Mouse (Mus musculus): Measurements from ENCODE around the gene Stk38l. TPM values are rescaled to one million over a fixed set of nuclear protein-coding genes. Genes with fewer than 3 reads are reported as not detected.

The Stk38l gene
- total and polyA plus RNA-seq, 3 experiments: 3.1 to 14.4 (median 13.9) TPM

DNA sequence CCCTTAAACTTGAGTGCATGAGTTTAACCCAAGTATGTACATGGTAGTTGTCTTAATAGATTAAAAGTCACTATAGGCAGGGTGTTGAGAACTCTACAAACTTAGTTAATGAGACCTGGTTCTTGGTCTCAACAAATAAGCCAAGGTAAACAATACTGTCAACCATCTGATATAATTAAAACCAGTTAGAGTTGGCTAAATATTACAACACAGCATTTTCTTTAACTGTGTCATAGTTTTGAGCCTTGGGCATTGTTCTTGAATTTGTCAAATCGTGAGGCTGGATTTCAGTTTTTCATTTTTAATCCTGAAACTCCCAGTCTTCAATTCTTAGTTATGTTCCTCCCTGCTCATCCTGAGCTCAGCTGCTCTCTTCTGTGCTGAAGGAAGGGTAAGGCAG, 6.2 kb downstream of the Stk38l start:
- Histone ChIP-seq H3K4me3 (no peak overlapping the region), H3K4me1 (ENCODE audit: control insufficient read depth, insufficient read depth, low read length) (peaks cover 12% of the 10 kb centered on the region), H3K27ac (no peak overlapping the region), H3K36me3 (ENCODE audit: control insufficient read depth, insufficient read depth, low read length) (peaks cover 31% of the 10 kb centered on the region), H3K27me3 (ENCODE audit: control insufficient read depth, insufficient read depth, low read length) (no peaks in the 10 kb centered on the region), H3K9ac (ENCODE audit: low read depth, low read length) (no peak overlapping the region), H3K79me2 (replicated peaks; ENCODE audit: control insufficient read depth, insufficient read depth, low read length) (peaks cover 15% of the 10 kb centered on the region)
- DNase-seq: no peak
- TF ChIP-seq POLR2A (IDR thresholded peaks at IDR 0.05; ENCODE audit: insufficient read depth, low read depth, low read length) (no peak), CTCF (IDR thresholded peaks at IDR 0.05) (no peak), EP300 (IDR thresholded peaks at IDR 0.05; ENCODE audit: insufficient read depth, low read depth, low read length) (no peak)
- intact Hi-C loops (cut with DNase I): no loop called here
- 63% methylated on average over 1 of the region's 1 CpGs for WGBS

- intact Hi-C loops (cut with DNase I): no loop called here
- H3K4me3 ChIP-seq: no peak overlapping the region
- peaks cover 29% of the 10 kb centered on the region for H3K36me3 ChIP-seq (ENCODE audit: control insufficient read depth, insufficient read depth, low read length)
- H3K9ac ChIP-seq (ENCODE audit: low read depth, low read length): no peak overlapping the region
- TF ChIP-seq EP300 (IDR thresholded peaks at IDR 0.05; ENCODE audit: insufficient read depth, low read depth, low read length) (no peak), CTCF (IDR thresholded peaks at IDR 0.05) (no peak), POLR2A (IDR thresholded peaks at IDR 0.05; ENCODE audit: insufficient read depth, low read depth, low read length) (no peak)
- H3K27ac ChIP-seq: no peak overlapping the region
- no peak for DNase-seq
- H3K4me1 ChIP-seq (ENCODE audit: control insufficient read depth, insufficient read depth, low read length): peaks cover 10% of the 10 kb centered on the region
- WGBS: 38% methylated on average over 2 of the region's 2 CpGs
- peaks cover 17% of the 10 kb centered on the region for H3K79me2 ChIP-seq (replicated peaks; ENCODE audit: control insufficient read depth, insufficient read depth, low read length)
- H3K27me3 ChIP-seq (ENCODE audit: control insufficient read depth, insufficient read depth, low read length): no peaks in the 10 kb centered on the region
These were observed 6.9 kb downstream of the Stk38l start for GRCm38 (mm10) chr6:146731692-146732091.

- H3K4me1 ChIP-seq (ENCODE audit: control insufficient read depth, insufficient read depth, low read length): peaks cover 14% of the 10 kb centered on the region
- intact Hi-C loops (cut with DNase I): no loop called here
- DNase-seq: no peak
- 32% methylated on average over 3 of the region's 3 CpGs for WGBS
- H3K9ac ChIP-seq (ENCODE audit: low read depth, low read length): no peak overlapping the region
- TF ChIP-seq EP300 (IDR thresholded peaks at IDR 0.05; ENCODE audit: insufficient read depth, low read depth, low read length): no peak
- TF ChIP-seq POLR2A (IDR thresholded peaks at IDR 0.05; ENCODE audit: insufficient read depth, low read depth, low read length): no peak
- no peaks in the 10 kb centered on the region for H3K27me3 ChIP-seq (ENCODE audit: control insufficient read depth, insufficient read depth, low read length)
- H3K36me3 ChIP-seq (ENCODE audit: control insufficient read depth, insufficient read depth, low read length): peaks cover 23% of the 10 kb centered on the region
- no peak overlapping the region for H3K4me3 ChIP-seq
- H3K79me2 ChIP-seq (replicated peaks; ENCODE audit: control insufficient read depth, insufficient read depth, low read length): peaks cover 15% of the 10 kb centered on the region
- no peak overlapping the region for H3K27ac ChIP-seq
These were observed 7.4 kb downstream of the Stk38l start for GRCm38 (mm10) chr6:146732232-146732631.

DNA sequence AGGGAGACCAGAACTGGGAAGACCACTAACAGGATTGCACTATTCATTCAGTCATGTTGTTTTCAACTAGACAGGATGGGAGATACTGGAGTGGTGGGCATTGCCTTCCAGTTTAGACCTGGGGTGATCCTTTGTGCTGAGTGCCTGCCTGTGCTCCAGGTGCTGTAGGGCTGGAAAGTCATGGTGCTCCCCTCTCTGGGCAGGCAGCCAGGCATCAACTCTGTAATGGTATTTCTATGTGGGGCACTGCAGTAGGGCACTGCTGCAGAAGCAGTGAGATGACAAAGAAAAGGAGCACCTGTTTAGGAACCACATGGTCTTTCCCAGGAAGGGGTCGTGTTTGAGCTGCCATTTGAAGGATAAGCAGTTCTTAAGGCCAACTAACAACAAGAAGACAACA, 7.9 kb downstream of the Stk38l start:
- TF ChIP-seq POLR2A (IDR thresholded peaks at IDR 0.05; ENCODE audit: insufficient read depth, low read depth, low read length) (no peak), CTCF (IDR thresholded peaks at IDR 0.05) (no peak)
- DNase-seq: peak in 1 of 2 experiments; percentile 30
- peaks cover 14% of the 10 kb centered on the region for H3K4me1 ChIP-seq (ENCODE audit: control insufficient read depth, insufficient read depth, low read length)
- no peaks in the 10 kb centered on the region for H3K27me3 ChIP-seq (ENCODE audit: control insufficient read depth, insufficient read depth, low read length)
- no peak overlapping the region for H3K4me3 ChIP-seq
- intact Hi-C loops (cut with DNase I): no loop called here
- H3K27ac ChIP-seq: no peak overlapping the region
- peaks cover 16% of the 10 kb centered on the region for H3K79me2 ChIP-seq (replicated peaks; ENCODE audit: control insufficient read depth, insufficient read depth, low read length)
- WGBS: 25% methylated on average over 1 of the region's 1 CpGs
- H3K36me3 ChIP-seq (ENCODE audit: control insufficient read depth, insufficient read depth, low read length): peaks cover 19% of the 10 kb centered on the region
- no peak overlapping the region for H3K9ac ChIP-seq (ENCODE audit: low read depth, low read length)

- no peak overlapping the region for H3K9ac ChIP-seq (ENCODE audit: low read depth, low read length)
- peaks cover 16% of the 10 kb centered on the region for H3K79me2 ChIP-seq (replicated peaks; ENCODE audit: control insufficient read depth, insufficient read depth, low read length)
- no peak for TF ChIP-seq CTCF (IDR thresholded peaks at IDR 0.05)
- TF ChIP-seq EP300 (IDR thresholded peaks at IDR 0.05; ENCODE audit: insufficient read depth, low read depth, low read length): no peak
- no peak for TF ChIP-seq POLR2A (IDR thresholded peaks at IDR 0.05; ENCODE audit: insufficient read depth, low read depth, low read length)
- no peak overlapping the region for H3K4me3 ChIP-seq
- 78% methylated on average over 1 of the region's 1 CpGs for WGBS
- H3K36me3 ChIP-seq (ENCODE audit: control insufficient read depth, insufficient read depth, low read length): peaks cover 22% of the 10 kb centered on the region
- no peak for DNase-seq
- intact Hi-C loops (cut with DNase I): no loop called here
- H3K27ac ChIP-seq: no peak overlapping the region
- H3K4me1 ChIP-seq (ENCODE audit: control insufficient read depth, insufficient read depth, low read length): peaks cover 15% of the 10 kb centered on the region
- no peaks in the 10 kb centered on the region for H3K27me3 ChIP-seq (ENCODE audit: control insufficient read depth, insufficient read depth, low read length)
These were observed 8.8 kb downstream of the Stk38l start for GRCm38 (mm10) chr6:146733554-146733953.

DNA sequence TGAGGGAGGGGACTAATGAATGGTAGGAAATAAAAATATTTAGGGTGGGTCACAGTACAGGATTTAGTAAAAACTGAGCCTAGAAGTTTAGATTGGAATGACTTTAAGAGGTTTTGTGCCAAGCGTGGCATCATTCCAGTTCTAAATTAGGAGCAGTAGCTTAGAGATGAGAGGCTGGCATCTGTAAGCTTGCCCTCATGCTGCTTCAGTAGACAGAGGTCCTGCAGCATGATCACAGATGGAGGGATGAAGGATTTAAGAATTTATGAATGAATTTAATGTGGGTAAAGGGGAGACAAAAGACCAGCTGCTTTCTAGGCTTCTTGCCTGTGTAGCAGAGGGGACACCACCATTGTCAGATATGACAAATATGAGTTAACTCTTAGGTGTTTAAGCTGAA, 14.1 kb downstream of the Stk38l start:
- Histone ChIP-seq H3K36me3 (ENCODE audit: control insufficient read depth, insufficient read depth, low read length) (peaks cover 14% of the 10 kb centered on the region), H3K4me3 (no peak overlapping the region), H3K9ac (ENCODE audit: low read depth, low read length) (no peak overlapping the region), H3K27me3 (ENCODE audit: control insufficient read depth, insufficient read depth, low read length) (no peaks in the 10 kb centered on the region), H3K27ac (peak overlapping the region; percentile 47), H3K79me2 (replicated peaks; ENCODE audit: control insufficient read depth, insufficient read depth, low read length) (peaks cover 11% of the 10 kb centered on the region), H3K4me1 (ENCODE audit: control insufficient read depth, insufficient read depth, low read length) (peaks cover 11% of the 10 kb centered on the region)
- DNase-seq: no peak
- 60% methylated on average over 1 of the region's 1 CpGs for WGBS
- intact Hi-C loops (cut with DNase I): no loop called here
- no peak for TF ChIP-seq CTCF (IDR thresholded peaks at IDR 0.05)
- no peak for TF ChIP-seq EP300 (IDR thresholded peaks at IDR 0.05; ENCODE audit: insufficient read depth, low read depth, low read length)
- TF ChIP-seq POLR2A (IDR thresholded peaks at IDR 0.05; ENCODE audit: insufficient read depth, low read depth, low read length): no peak

Data from heart, adult 2 months (tissue).